Comparison of ENCODE assay signal across 29 mouse cellular contexts in the genomic region with DNA sequence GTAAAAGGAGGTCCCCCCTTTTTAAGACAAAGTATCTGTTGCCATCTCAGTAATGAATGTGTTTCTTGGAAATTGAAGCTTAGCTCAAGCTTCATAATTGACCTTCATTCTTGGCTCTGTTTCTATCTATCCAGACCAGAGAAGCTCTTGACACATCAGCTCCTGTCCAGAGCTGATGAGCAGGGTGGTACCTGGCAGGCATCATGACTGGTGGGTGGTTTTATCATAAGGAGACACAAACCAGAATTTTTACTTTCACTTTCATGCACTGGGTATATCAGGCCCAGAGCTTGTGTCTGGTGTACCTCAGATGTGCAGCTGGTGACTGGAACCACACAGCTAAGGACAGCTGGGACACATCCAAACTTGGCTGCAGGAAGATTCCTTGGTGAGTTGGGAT. TPM values are rescaled to one million over a fixed set of nuclear protein-coding genes. Genes with fewer than 3 reads are reported as not detected.
"Had no signal": no experiment of that assay in that cellular context is flagged by ENCODE, and none has a peak within 500 bp of the region (broad histone marks: within the 10 kb centered on the region; RNA-seq: fewer than 3 reads in every experiment).

A gene (plus strand): TSS at position 306 of the 400 bp plus-strand sequence.

RNA-seq across cellular contexts. Expression of the gene that starts here (rescaled TPM):
- total RNA-seq: common myeloid progenitor, adult 5-6 weeks; forebrain, postnatal 0 days; gastrocnemius, adult 18-20 months; gastrocnemius, adult 2 months; gastrocnemius, adult 8-10 months; gastrocnemius, postnatal 10 days; gastrocnemius, postnatal 14 days; gastrocnemius, postnatal 25 days; gastrocnemius, postnatal 36 days; gastrocnemius, postnatal 4 days; granulocyte monocyte progenitor cell, adult 5-6 weeks; heart, adult 18-20 months; heart, adult 2 months had no signal
- polyA plus RNA-seq: cortical plate, adult 2 months; embryonic facial prominence, embryonic 10.5 days; embryonic facial prominence, embryonic 11.5 days; embryonic facial prominence, embryonic 12.5 days; embryonic facial prominence, embryonic 13.5 days; embryonic facial prominence, embryonic 14.5 days; embryonic facial prominence, embryonic 15.5 days; forebrain, embryonic 10.5 days; forebrain, embryonic 11.5 days; forebrain, embryonic 12.5 days; forebrain, embryonic 13.5 days; forebrain, embryonic 14.5 days; forebrain, embryonic 15.5 days; forebrain, embryonic 16.5 days; forebrain, postnatal 0 days; frontal cortex, adult 2 months; gonadal fat pad, adult 2 months; heart, adult 2 months had no signal
